13 mouse cellular contexts compared by ENCODE assay signal in the genomic region with DNA sequence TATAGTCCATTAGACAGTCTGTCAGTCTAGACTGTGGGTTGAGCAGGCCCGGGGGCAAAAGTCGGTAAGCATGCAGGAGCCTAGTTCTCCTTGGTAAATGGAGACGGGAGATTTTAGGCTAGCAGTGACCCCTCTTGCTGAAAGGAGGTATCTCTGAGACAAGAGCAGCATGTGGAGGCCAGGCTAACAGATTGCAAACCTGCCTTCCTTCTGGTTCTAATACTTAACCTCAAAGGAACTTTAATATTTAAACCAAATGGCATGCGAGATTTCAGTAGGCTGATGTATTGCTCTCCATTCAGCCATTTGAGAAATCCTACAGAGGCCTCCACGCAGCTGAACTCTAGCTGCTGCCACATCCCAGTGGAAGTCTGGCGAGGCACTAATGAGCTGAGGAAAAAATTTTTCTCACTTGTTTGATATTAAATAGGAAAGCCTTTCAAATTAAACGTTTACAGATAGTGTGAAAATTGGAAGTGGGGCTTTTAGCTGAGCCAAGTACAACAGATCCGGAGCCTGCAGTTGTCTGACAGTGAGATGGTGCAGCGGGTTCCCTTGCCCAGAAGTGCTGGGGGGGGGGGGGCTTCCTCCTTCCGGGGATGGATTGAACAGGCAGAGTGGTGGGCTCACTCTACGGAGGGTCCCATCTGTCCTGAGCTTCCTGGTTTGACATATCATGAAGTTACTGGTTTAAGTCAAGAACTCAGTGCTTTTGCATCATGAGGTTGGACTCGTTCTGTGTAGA.
A peak's percentile ranks its signal among the peaks of the same experiment; 100 is the strongest.
DNase-seq lines count a peak whose midpoint lies in the region; ATAC-seq and TF ChIP-seq lines count a peak whose summit lies in the region.
"Had no signal": no experiment of that assay in that cellular context is flagged by ENCODE, and none has a peak within 500 bp of the region (broad histone marks: within the 10 kb centered on the region; RNA-seq: fewer than 3 reads in every experiment).

No protein-coding gene starts in this region.

- H3K4me3 ChIP-seq in forebrain, embryonic 15.5 days = no peak overlapping the region
- H3K4me3 ChIP-seq in forebrain, embryonic 12.5 days (replicated peaks) = no peak overlapping the region
- no peak overlapping the region for H3K4me3 ChIP-seq in lung, embryonic 14.5 days (ENCODE audit: low read depth, low read length)
- no peak overlapping the region for H3K4me3 ChIP-seq in forebrain, embryonic 16.5 days (replicated peaks; ENCODE audit: low read length)
- H3K4me3 ChIP-seq in midbrain, embryonic 16.5 days (ENCODE audit: low read depth, low read length) = no peak overlapping the region
- H3K4me3 ChIP-seq: heart, embryonic 13.5 days; limb, embryonic 15.5 days; stomach, embryonic 15.5 days had no signal

- peak; percentile 81 for ATAC-seq in forebrain, embryonic 15.5 days (replicated peaks)
- ATAC-seq in forebrain, embryonic 12.5 days (ENCODE audit: low FRiP score) = no peak
- ATAC-seq in lung, embryonic 14.5 days (ENCODE audit: insufficient read depth) = peak; percentile 65
- peak; percentile 71 for ATAC-seq in forebrain, embryonic 16.5 days
- peak; percentile 66 for ATAC-seq in midbrain, embryonic 16.5 days

- no peaks in the 10 kb centered on the region for H3K9me3 ChIP-seq in forebrain, embryonic 15.5 days
- no peaks in the 10 kb centered on the region for H3K9me3 ChIP-seq in forebrain, embryonic 12.5 days
- no peaks in the 10 kb centered on the region for H3K9me3 ChIP-seq in lung, embryonic 14.5 days (ENCODE audit: low read depth, low read length)
- no peaks in the 10 kb centered on the region for H3K9me3 ChIP-seq in forebrain, embryonic 16.5 days (ENCODE audit: control insufficient read depth, low read length)
- H3K9me3 ChIP-seq in midbrain, embryonic 16.5 days (replicated peaks; ENCODE audit: control insufficient read depth, low read length, poor library complexity, severe bottlenecking) = no peaks in the 10 kb centered on the region
- H3K9me3 ChIP-seq: heart, embryonic 13.5 days; limb, embryonic 15.5 days; stomach, embryonic 15.5 days had no signal

- no peaks in the 10 kb centered on the region for H3K27me3 ChIP-seq in forebrain, embryonic 15.5 days
- H3K27me3 ChIP-seq in forebrain, embryonic 12.5 days = no peaks in the 10 kb centered on the region
- H3K27me3 ChIP-seq in lung, embryonic 14.5 days (ENCODE audit: insufficient read depth, low read length) = no peaks in the 10 kb centered on the region
- H3K27me3 ChIP-seq in forebrain, embryonic 16.5 days (replicated peaks; ENCODE audit: control insufficient read depth, insufficient read depth, low read length) = no peaks in the 10 kb centered on the region
- no peaks in the 10 kb centered on the region for H3K27me3 ChIP-seq in midbrain, embryonic 16.5 days (ENCODE audit: control insufficient read depth, insufficient read depth, low read depth, low read length)
- H3K27me3 ChIP-seq: heart, embryonic 13.5 days; limb, embryonic 15.5 days; stomach, embryonic 15.5 days had no signal

- no peaks in the 10 kb centered on the region for H3K36me3 ChIP-seq in forebrain, embryonic 15.5 days
- H3K36me3 ChIP-seq in forebrain, embryonic 12.5 days (replicated peaks) = no peaks in the 10 kb centered on the region
- no peaks in the 10 kb centered on the region for H3K36me3 ChIP-seq in lung, embryonic 14.5 days (ENCODE audit: insufficient read depth)
- no peaks in the 10 kb centered on the region for H3K36me3 ChIP-seq in forebrain, embryonic 16.5 days (ENCODE audit: control insufficient read depth, insufficient read depth)
- H3K36me3 ChIP-seq in midbrain, embryonic 16.5 days (ENCODE audit: control insufficient read depth, insufficient read depth, low read length) = no peaks in the 10 kb centered on the region
- H3K36me3 ChIP-seq: heart, embryonic 13.5 days; limb, embryonic 15.5 days; stomach, embryonic 15.5 days had no signal

- 0 out of 2 replicates have a peak, but pooled peaks cover 5% of the 10 kb centered on the region for H3K4me1 ChIP-seq in forebrain, embryonic 15.5 days
- no peaks in the 10 kb centered on the region for H3K4me1 ChIP-seq in forebrain, embryonic 12.5 days
- H3K4me1 ChIP-seq in lung, embryonic 14.5 days (ENCODE audit: insufficient read depth) = no peaks in the 10 kb centered on the region
- no peaks in the 10 kb centered on the region for H3K4me1 ChIP-seq in forebrain, embryonic 16.5 days (replicated peaks; ENCODE audit: control insufficient read depth, insufficient read depth, low read length)
- no peaks in the 10 kb centered on the region for H3K4me1 ChIP-seq in midbrain, embryonic 16.5 days (ENCODE audit: control insufficient read depth, insufficient read depth, low read length)
- H3K4me1 ChIP-seq: stomach, embryonic 15.5 days had no signal

- peak; percentile 66 for DNase-seq in lung, embryonic 14.5 days
- DNase-seq in lung, postnatal 14 days = no peak
- DNase-seq in left cerebral cortex, adult 9 months (ENCODE audit: low spot score in 2 of 2) = no peak
- no peak for DNase-seq in ovary, postnatal 14 days (ENCODE audit: low spot score)
- DNase-seq: B cell, adult 2 months; cerebellum, adult 9-11 months had no signal

- no peak overlapping the region for H3K27ac ChIP-seq in forebrain, embryonic 15.5 days (replicated peaks)
- H3K27ac ChIP-seq in forebrain, embryonic 12.5 days = no peak overlapping the region
- no peak overlapping the region for H3K27ac ChIP-seq in lung, embryonic 14.5 days (ENCODE audit: low read depth)
- no peak overlapping the region for H3K27ac ChIP-seq in forebrain, embryonic 16.5 days (ENCODE audit: low read length)
- no peak overlapping the region for H3K27ac ChIP-seq in midbrain, embryonic 16.5 days (ENCODE audit: low read length)
- H3K27ac ChIP-seq: heart, embryonic 13.5 days; limb, embryonic 15.5 days; stomach, embryonic 15.5 days had no signal

- WGBS in forebrain, embryonic 15.5 days = 53% methylated on average over 12 of the region's 12 CpGs
- WGBS in forebrain, embryonic 12.5 days = 74% methylated on average over 12 of the region's 12 CpGs
- WGBS in lung, embryonic 14.5 days = 22% methylated on average over 12 of the region's 12 CpGs
- 54% methylated on average over 12 of the region's 12 CpGs for whole genome bisulfite sequencing in forebrain, embryonic 16.5 days
- 57% methylated on average over 12 of the region's 12 CpGs for WGBS in midbrain, embryonic 16.5 days

- no peak overlapping the region for H3K9ac ChIP-seq in forebrain, embryonic 15.5 days (replicated peaks)
- no peak overlapping the region for H3K9ac ChIP-seq in forebrain, embryonic 12.5 days
- no peak overlapping the region for H3K9ac ChIP-seq in lung, embryonic 14.5 days
- no peak overlapping the region for H3K9ac ChIP-seq in forebrain, embryonic 16.5 days (replicated peaks; ENCODE audit: low read depth, low read length)
- no peak overlapping the region for H3K9ac ChIP-seq in midbrain, embryonic 16.5 days (ENCODE audit: low read depth, low read length)
- H3K9ac ChIP-seq: heart, embryonic 13.5 days; limb, embryonic 15.5 days; stomach, embryonic 15.5 days had no signal

- TF ChIP-seq CTCF in lung, embryonic 14.5 days (IDR thresholded peaks at IDR 0.05; ENCODE audit: low read depth) = no peak

- no peak overlapping the region for H3K4me2 ChIP-seq in forebrain, embryonic 15.5 days (replicated peaks)
- no peak overlapping the region for H3K4me2 ChIP-seq in forebrain, embryonic 12.5 days
- no peak overlapping the region for H3K4me2 ChIP-seq in lung, embryonic 14.5 days
- no peak overlapping the region for H3K4me2 ChIP-seq in forebrain, embryonic 16.5 days (ENCODE audit: low read length)
- no peak overlapping the region for H3K4me2 ChIP-seq in midbrain, embryonic 16.5 days (ENCODE audit: low read length)
- H3K4me2 ChIP-seq: heart, embryonic 13.5 days; limb, embryonic 15.5 days; stomach, embryonic 15.5 days had no signal
